Mouse (Mus musculus) stomach, embryonic 15.5 days (tissue): ENCODE measurements around the gene Gm5460. TPM values are rescaled to one million over a fixed set of nuclear protein-coding genes. Genes with fewer than 3 reads are reported as not detected.

Experiments
- ATAC-seq: fragments of 200-750 bp; cut with Nextera tagmentation; 2 replicates; pipeline ENCODE4 v1.8.0; 2017; ENCODE audit warnings: low read depth, moderate number of reproducible peaks, moderate TSS enrichment; ENCODE audit not compliant: insufficient read depth, low FRiP score
- H3K27ac ChIP-seq: fragments of 300-500 bp; sonication (generic); 2 replicates; pipeline ENCODE4 v1.5.1; 2015; ENCODE audit warnings: mild to moderate bottlenecking, inconsistent platforms
- H3K27me3 ChIP-seq: fragments of 300-500 bp; sonication (generic); replicated peaks from 2 replicates; pipeline ENCODE4 v1.6.1; 2015; ENCODE audit warnings: inconsistent platforms
- H3K36me3 ChIP-seq: fragments of 300-500 bp; sonication (generic); 2 replicates; pipeline ENCODE4 v1.6.1; 2015; ENCODE audit warnings: inconsistent platforms
- H3K4me1 ChIP-seq: fragments of 300-500 bp; sonication (generic); 2 replicates; pipeline ENCODE4 v1.6.1; 2015; ENCODE audit warnings: inconsistent platforms
- H3K4me2 ChIP-seq: fragments of 300-500 bp; sonication (generic); 2 replicates; pipeline ENCODE4 v1.6.1; 2015; ENCODE audit warnings: mild to moderate bottlenecking, inconsistent platforms
- H3K4me3 ChIP-seq: fragments of 300-500 bp; sonication (generic); replicated peaks from 2 replicates; pipeline ENCODE4 v1.5.1; 2015; ENCODE audit warnings: inconsistent platforms
- H3K9ac ChIP-seq: fragments of 300-500 bp; sonication (generic); 2 replicates; pipeline ENCODE4 v1.6.1; 2015; ENCODE audit warnings: inconsistent platforms
- H3K9me3 ChIP-seq: fragments of 300-500 bp; sonication (generic); 2 replicates; pipeline ENCODE4 v1.6.1; 2016; ENCODE audit warnings: inconsistent platforms
- WGBS: fragments of 180-500 bp; shearing (Covaris S2); methylation state at CpG from one replicate; pipeline ENCODE4 v1.1.7; 2015; 5-methylcytosine and 5-hydroxymethylcytosine counted together
- polyA plus RNA-seq: library from polyadenylated mRNA; unstranded; fragments of >200 nt; fragmentation: Nextera tagmentation; extraction: Ambion mirVana; gene quantifications from 2 replicates; pipeline ENCODE4 v1.2.1, GENCODE M21; 2015

Gene Gm5460
- polyA plus RNA-seq, 1 experiment from 2014 or later: not detected

DNA sequence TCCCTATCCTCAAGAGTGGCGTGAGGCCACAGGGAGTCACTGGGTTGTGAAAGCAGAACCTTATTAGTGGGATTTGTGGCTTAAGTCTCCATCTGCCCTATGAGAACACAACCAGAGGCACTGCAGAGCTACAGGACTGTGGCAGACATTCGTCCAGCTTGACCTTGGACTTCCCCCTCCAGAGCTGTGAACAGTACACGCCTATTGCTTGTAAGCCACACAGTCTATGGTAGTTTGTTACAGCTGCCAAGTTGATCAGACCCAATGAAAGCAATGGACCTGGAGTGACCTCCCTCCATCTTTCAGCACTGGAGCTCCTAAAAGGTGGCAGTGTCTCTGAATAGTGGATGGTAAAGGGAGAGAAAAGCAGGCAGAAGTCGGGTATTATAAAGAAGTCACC, 61.7 kb downstream of the Gm5460 start:
- no peak for ATAC-seq
- H3K4me1 ChIP-seq: 0 out of 2 replicates have a peak, but pooled peaks cover 5% of the 10 kb centered on the region
- H3K4me2 ChIP-seq: no peak overlapping the region
- H3K36me3 ChIP-seq: no peaks in the 10 kb centered on the region
- no peak overlapping the region for H3K9ac ChIP-seq
- 61% methylated on average over 4 of the region's 4 CpGs for WGBS
- H3K9me3 ChIP-seq: no peaks in the 10 kb centered on the region
- H3K27me3 ChIP-seq: no peaks in the 10 kb centered on the region
- H3K27ac ChIP-seq: no peak overlapping the region
- no peak overlapping the region for H3K4me3 ChIP-seq

DNA sequence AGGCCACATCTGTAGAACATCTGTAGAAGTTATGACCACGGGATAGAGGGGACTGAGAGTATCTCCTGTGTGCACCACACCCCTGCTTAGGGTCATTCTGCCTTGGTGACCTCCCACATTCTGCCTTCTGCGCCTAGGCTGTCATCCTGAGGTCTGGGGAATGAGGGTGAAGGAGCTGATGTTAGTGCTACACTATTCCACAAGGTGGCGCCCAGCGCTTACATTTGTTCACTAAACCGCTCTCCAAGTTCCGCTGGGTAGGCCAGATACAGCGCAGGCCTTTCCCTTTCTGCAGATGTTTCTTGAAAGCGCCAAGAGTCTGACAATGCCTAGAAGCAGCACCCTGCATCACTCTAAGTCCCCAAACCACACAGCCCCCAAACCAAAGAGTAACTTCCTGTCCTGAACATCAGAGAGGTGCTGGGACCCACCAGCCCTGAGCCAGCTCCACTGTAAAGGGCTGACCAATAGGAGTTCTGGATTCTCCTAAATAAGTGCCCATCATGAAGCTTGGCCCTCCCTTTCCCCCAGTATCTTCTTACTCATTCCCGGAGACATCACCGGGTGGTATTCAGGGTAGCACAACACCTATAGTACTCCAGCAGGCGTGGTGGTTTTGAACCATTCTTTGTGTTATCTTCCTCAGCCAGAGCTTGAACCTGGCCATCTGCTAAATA, 63.9 kb downstream of the Gm5460 start:
- Histone ChIP-seq H3K36me3 (no peaks in the 10 kb centered on the region), H3K27me3 (no peaks in the 10 kb centered on the region), H3K9me3 (no peaks in the 10 kb centered on the region), H3K27ac (no peak overlapping the region), H3K9ac (no peak overlapping the region), H3K4me1 (no peaks in the 10 kb centered on the region; the same call in 1 of the 2 replicates), H3K4me3 (no peak overlapping the region), H3K4me2 (no peak overlapping the region)
- 11% methylated on average over 11 of the region's 11 CpGs for WGBS
- ATAC-seq: peak; percentile 61; the same call in 1 of the 2 replicates

DNA sequence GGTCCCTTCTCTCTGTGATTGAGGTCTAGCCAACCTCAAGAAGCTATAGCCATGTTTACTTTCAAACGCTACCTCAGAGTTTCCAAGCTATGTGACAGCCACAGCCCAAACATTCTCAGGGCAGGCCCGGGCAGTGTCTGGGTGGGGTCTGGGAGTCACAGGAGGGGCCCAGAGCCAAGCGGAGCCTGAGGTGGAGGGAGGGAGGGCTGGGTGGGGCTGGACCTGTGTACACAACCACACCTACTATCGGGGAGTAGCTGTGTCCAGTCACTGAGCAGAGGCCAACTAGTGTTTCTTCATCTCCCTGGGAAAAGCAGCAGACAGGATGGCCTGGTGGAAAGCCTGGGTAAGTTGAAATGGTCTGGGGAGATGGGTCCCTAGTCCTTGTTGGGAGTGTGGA, 69.2 kb downstream of the Gm5460 start, which contains the start of gene Anxa8:
Gene Anxa8, plus strand, starts transcription at position 251 of the 400 bp plus-strand sequence.
- 28% methylated on average over 4 of the region's 4 CpGs for WGBS
- Histone ChIP-seq H3K27ac (peak within 1 kb of the TSS; percentile 57), H3K4me3 (peak within 1 kb of the TSS; percentile 16)

DNA sequence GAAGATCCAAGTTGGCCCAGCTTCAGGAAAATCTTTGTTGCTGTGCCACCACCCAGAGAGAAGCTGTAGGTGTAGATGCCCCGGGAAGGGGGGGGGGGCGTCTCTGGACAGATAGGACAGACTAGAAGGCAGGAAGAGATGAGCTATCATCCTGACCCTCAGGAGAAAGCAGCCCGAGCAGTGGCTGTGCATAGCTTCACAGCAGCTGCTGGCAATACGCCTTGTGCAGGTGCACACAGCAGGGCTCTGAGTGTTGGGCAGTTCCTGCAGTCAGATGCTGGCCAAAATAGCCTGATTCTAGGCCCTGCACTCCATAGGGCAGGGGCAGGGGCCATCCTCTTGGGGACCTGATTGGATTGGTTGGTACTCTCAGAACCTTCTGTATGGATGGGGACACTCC, 70.2 kb downstream of the Gm5460 start:
- no peak overlapping the region for H3K27ac ChIP-seq
- no peak overlapping the region for H3K9ac ChIP-seq
- H3K4me2 ChIP-seq: peak overlapping the region; percentile 6; the same call in 1 of the 2 replicates

More for the DNA sequence above, 69.2 kb downstream of the Gm5460 start, which contains the start of gene Anxa8:
- peak within 1 kb of the TSS; percentile 9 for H3K4me2 ChIP-seq
- H3K36me3 ChIP-seq: no peaks in the 10 kb centered on the region
- H3K27me3 ChIP-seq: no peaks in the 10 kb centered on the region
- no peaks in the 10 kb centered on the region; the same call in 1 of the 2 replicates for H3K4me1 ChIP-seq
- no peaks in the 10 kb centered on the region for H3K9me3 ChIP-seq
- peak; percentile 83 for ATAC-seq
- no peak within 1 kb of the TSS for H3K9ac ChIP-seq

DNA sequence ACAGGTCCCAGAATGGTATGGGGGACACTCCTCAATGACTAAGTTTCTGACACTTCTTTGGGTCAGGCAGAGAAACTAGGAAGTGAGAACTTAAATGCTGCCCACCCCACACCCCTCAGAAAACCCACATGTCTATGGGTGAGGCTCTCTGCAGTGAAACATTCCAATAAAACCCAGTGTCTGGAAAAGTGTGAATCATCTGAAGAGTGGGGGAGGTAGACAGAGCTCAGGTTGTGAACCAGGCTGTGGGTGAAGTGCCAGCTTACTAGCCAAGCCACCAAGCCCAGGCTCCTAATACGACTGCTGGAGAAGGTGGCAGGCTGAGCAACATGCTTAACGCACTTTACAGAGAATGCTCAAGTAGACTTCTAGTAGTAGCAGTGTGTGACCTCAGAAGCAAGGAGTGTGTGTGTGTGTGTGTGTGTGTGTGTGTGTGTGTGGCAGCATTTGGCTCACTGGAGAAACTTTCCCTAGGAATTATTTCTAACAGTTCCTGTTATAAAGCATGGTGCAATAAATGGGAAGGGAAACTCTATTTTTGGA, 71.4 kb downstream of the Gm5460 start:
- H3K27me3 ChIP-seq: no peaks in the 10 kb centered on the region
- no peak overlapping the region for H3K4me3 ChIP-seq
- H3K4me2 ChIP-seq: peak overlapping the region; percentile 6; the same call in 1 of the 2 replicates
- 72% methylated on average over 2 of the region's 2 CpGs for WGBS
- ATAC-seq: no peak
- H3K27ac ChIP-seq: no peak overlapping the region
- H3K9me3 ChIP-seq: no peaks in the 10 kb centered on the region
- H3K36me3 ChIP-seq: no peaks in the 10 kb centered on the region
- H3K4me1 ChIP-seq: no peaks in the 10 kb centered on the region; the same call in 1 of the 2 replicates
- no peak overlapping the region for H3K9ac ChIP-seq

More for the DNA sequence above, 70.2 kb downstream of the Gm5460 start:
- Histone ChIP-seq H3K27me3 (no peaks in the 10 kb centered on the region), H3K36me3 (no peaks in the 10 kb centered on the region), H3K4me3 (peak overlapping the region; percentile 16), H3K4me1 (no peaks in the 10 kb centered on the region; the same call in 1 of the 2 replicates), H3K9me3 (no peaks in the 10 kb centered on the region)
- no peak for ATAC-seq
- 67% methylated on average over 4 of the region's 4 CpGs for WGBS

DNA sequence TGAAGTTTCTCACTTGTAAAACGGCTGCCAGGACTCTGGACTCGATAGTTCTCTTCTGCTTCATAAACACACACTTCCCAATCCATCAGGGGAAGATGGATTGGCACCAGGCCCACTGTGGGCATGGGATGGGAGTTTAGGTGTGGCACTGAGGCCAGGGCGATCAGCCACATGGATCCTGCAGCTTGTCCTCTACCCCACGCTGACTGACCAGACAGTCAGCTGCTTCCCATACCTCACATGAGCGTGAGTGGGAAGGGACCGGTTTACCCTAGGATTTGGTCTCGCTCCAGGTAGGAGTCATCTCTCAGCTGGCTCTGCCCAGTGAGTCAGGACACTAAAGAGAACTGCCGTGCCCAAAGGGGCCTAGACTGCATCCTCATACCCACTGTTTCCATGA, 73.2 kb downstream of the Gm5460 start:
- no peaks in the 10 kb centered on the region for H3K36me3 ChIP-seq
- no peak overlapping the region for H3K4me3 ChIP-seq
- no peaks in the 10 kb centered on the region for H3K9me3 ChIP-seq
- 81% methylated on average over 8 of the region's 8 CpGs for WGBS
- no peak overlapping the region for H3K27ac ChIP-seq
- H3K9ac ChIP-seq: no peak overlapping the region
- H3K27me3 ChIP-seq: no peaks in the 10 kb centered on the region
- H3K4me2 ChIP-seq: no peak overlapping the region
- ATAC-seq: no peak
- H3K4me1 ChIP-seq: no peaks in the 10 kb centered on the region; the same call in 1 of the 2 replicates

DNA sequence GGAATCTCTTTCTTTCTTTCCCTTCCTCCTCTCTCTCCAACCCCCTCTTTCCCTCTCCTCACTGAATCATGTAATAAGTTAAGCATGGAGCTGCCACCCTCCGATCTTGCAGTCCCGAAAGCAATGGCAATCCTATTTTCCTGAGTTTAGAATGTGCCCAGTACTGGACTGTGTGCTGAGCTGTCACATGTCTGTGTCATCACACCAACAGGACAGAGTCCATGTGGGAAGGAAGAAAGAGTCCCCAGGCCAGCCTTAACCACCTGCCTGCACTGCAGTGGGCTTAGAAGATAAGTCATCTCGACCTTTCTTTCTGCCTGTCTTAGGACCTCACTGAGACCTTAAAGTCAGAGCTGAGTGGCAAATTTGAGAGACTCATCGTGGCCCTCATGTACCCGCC, 74.9 kb downstream of the Gm5460 start:
- H3K4me1 ChIP-seq: no peaks in the 10 kb centered on the region
- WGBS: 72% methylated on average over 5 of the region's 5 CpGs
- H3K9ac ChIP-seq: no peak overlapping the region
- no peak for ATAC-seq
- H3K4me3 ChIP-seq: no peak overlapping the region
- H3K9me3 ChIP-seq: no peaks in the 10 kb centered on the region
- no peak overlapping the region for H3K4me2 ChIP-seq
- no peaks in the 10 kb centered on the region for H3K27me3 ChIP-seq
- no peaks in the 10 kb centered on the region for H3K36me3 ChIP-seq
- no peak overlapping the region for H3K27ac ChIP-seq

DNA sequence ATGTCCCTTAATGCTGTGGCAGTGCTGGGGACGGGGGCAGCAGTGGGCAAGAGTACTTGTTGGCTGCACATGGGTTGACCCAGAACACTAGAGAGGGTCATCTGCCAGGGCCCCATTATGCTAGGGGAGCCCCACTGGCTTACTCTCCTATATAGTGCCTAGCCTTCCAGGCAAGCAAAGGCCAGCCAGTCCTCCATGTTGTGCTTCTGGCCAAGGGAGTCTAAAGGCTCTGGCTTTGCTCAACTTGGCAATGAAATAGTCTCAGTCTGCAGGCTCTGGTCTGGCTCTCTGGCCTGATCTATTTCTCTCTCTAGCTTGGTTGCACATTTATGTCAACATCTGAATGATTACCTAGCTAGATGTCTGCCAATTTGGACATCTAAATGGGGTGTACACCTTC, 76.3 kb downstream of the Gm5460 start:
- no peak overlapping the region for H3K4me2 ChIP-seq
- H3K36me3 ChIP-seq: no peaks in the 10 kb centered on the region
- H3K9me3 ChIP-seq: no peaks in the 10 kb centered on the region
- 86% methylated on average over 1 of the region's 1 CpGs for WGBS
- no peak for ATAC-seq
- no peak overlapping the region for H3K27ac ChIP-seq
- no peak overlapping the region for H3K4me3 ChIP-seq
- H3K27me3 ChIP-seq: no peaks in the 10 kb centered on the region
- no peaks in the 10 kb centered on the region for H3K4me1 ChIP-seq
- no peak overlapping the region for H3K9ac ChIP-seq

DNA sequence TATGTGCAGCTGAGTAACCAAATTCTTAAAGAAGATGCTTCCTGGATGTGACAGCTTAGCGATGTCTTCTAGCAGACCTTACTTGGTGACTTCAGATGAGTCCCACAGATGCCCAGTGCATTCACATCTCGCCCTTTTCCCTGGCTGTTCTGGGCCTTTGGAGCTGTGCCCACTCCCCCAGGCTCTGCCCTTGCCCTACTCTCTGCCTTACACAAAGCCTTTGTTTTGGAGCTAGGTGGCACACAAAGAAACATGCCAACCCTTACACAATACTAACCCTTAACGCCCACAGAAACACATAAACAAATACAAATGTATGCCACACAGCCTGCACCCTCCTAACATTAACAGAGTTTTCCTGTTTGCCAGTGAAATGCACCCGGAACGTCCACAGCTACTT, 79.6 kb downstream of the Gm5460 start:
- H3K4me1 ChIP-seq: no peaks in the 10 kb centered on the region
- no peaks in the 10 kb centered on the region for H3K27me3 ChIP-seq
- H3K27ac ChIP-seq: no peak overlapping the region
- no peak overlapping the region for H3K4me3 ChIP-seq
- no peak overlapping the region for H3K4me2 ChIP-seq
- ATAC-seq: no peak
- H3K36me3 ChIP-seq: no peaks in the 10 kb centered on the region
- no peak overlapping the region for H3K9ac ChIP-seq
- 83% methylated on average over 5 of the region's 5 CpGs for WGBS
- H3K9me3 ChIP-seq: no peaks in the 10 kb centered on the region

Other genes starting within 250 kb of the Gm5460 start
- 6.6 and 9.1 TPM in 2 replicates for gene Gdf10, start 93.2 kb upstream of the Gm5460 start, polyA plus RNA-seq
- 0.41 and 0.87 TPM in 2 replicates for gene Gdf2, start 75.7 kb upstream of the Gm5460 start, polyA plus RNA-seq
- gene Rbp3, start 62.8 kb upstream of the Gm5460 start, polyA plus RNA-seq: 0.03 TPM in 1 of 2 replicates, not detected in the other
- gene Zfp488, start 38.0 kb upstream of the Gm5460 start, polyA plus RNA-seq: 0.12 and 0.15 TPM in 2 replicates
- gene Gm30083, start 1.6 kb upstream of the Gm5460 start, polyA plus RNA-seq: not detected in 2 replicates
- gene Antxrl, start 35.9 kb downstream of the Gm5460 start, polyA plus RNA-seq: not detected in 2 replicates
- 27.8 and 40.7 TPM in 2 replicates for gene Anxa8, start 69.2 kb downstream of the Gm5460 start, polyA plus RNA-seq
- not detected in 2 replicates for gene A630023A22Rik, start 86.0 kb downstream of the Gm5460 start, polyA plus RNA-seq
- gene Npy4r, start 135.7 kb downstream of the Gm5460 start, polyA plus RNA-seq: 0.13 and 0.34 TPM in 2 replicates
- gene Gprin2, start 184.9 kb downstream of the Gm5460 start, polyA plus RNA-seq: 0.40 and 0.60 TPM in 2 replicates
- gene Syt15, start 202.8 kb downstream of the Gm5460 start, polyA plus RNA-seq: 0.92 and 0.93 TPM in 2 replicates